Mouse (Mus musculus) v-Abl transformed pro-B cells (cell line): ENCODE results near the gene Xylb.

Experiments
- in situ Hi-C, 2 experiments: fragments of 400-800 bp; cut with MboI; formaldehyde crosslinking; loops; one replicate each; pipeline ENCODE4 v1.15.1; 2025; ENCODE audit not compliant: unreplicated experiment in 2 of 2

Gene Xylb

GRCm38 (mm10) chr9:119357331-119358057 lies at the start of gene Xylb:
Gene Xylb, plus strand, starts transcription at chr9:119357381.
- in situ Hi-C loops = loop anchor here (5.0 to 10.0 kb wide), 5 partner anchors 45 to 537 kb away; partner anchors contain the start of genes Acvr2b (in 1 of the 2), Dlec1 (in 1 of the 2) and Wdr48 (in 1 of the 2)

- in situ Hi-C loops = no loop called here
Observed at GRCm38 (mm10) chr9:119309067-119309466, 48.1 kb upstream of the Xylb start.

GRCm38 (mm10) chr9:119313096-119313495 lies 44.1 kb upstream of the Xylb start:
- in situ Hi-C loops = no loop called here

GRCm38 (mm10) chr9:119318891-119319290 lies 38.3 kb upstream of the Xylb start:
- in situ Hi-C loops = no loop called here

GRCm38 (mm10) chr9:119320446-119320845 lies 36.7 kb upstream of the Xylb start:
- in situ Hi-C loops = no loop called here

- in situ Hi-C loops = no loop called here
Observed at GRCm38 (mm10) chr9:119320946-119321345, 36.2 kb upstream of the Xylb start.

GRCm38 (mm10) chr9:119321392-119322229 lies 35.6 kb upstream of the Xylb start:
- in situ Hi-C loops = no loop called here

- in situ Hi-C loops = no loop called here
Observed at GRCm38 (mm10) chr9:119322289-119323259, 34.6 kb upstream of the Xylb start, which contains the start of gene Oxsr1. Gene Oxsr1, minus strand, starts transcription at chr9:119322427.

- in situ Hi-C loops = no loop called here
Observed at GRCm38 (mm10) chr9:119323260-119323645, 33.9 kb upstream of the Xylb start.

GRCm38 (mm10) chr9:119324130-119324529 lies 33.1 kb upstream of the Xylb start:
- in situ Hi-C loops = no loop called here

- in situ Hi-C loops = loop anchor here in 1 of 2 experiments (25.0 kb wide), 1 partner anchor 616 kb away; no protein-coding TSS in a partner anchor
Observed at GRCm38 (mm10) chr9:119328488-119328887, 28.7 kb upstream of the Xylb start.

- in situ Hi-C loops = loop anchor here in 1 of 2 experiments (25.0 kb wide), 1 partner anchor 618 kb away; no protein-coding TSS in a partner anchor
Observed at GRCm38 (mm10) chr9:119330186-119330963, 26.8 kb upstream of the Xylb start.

GRCm38 (mm10) chr9:119334324-119334723 lies 22.9 kb upstream of the Xylb start:
- in situ Hi-C loops = loop anchor here in 1 of 2 experiments (25.0 kb wide), 1 partner anchor 622 kb away; no protein-coding TSS in a partner anchor

GRCm38 (mm10) chr9:119334834-119335233 lies 22.3 kb upstream of the Xylb start:
- in situ Hi-C loops = loop anchor here in 1 of 2 experiments (25.0 kb wide), 1 partner anchor 623 kb away; no protein-coding TSS in a partner anchor

- in situ Hi-C loops = loop anchor here in 1 of 2 experiments (25.0 kb wide), 1 partner anchor 623 kb away; no protein-coding TSS in a partner anchor
Observed at GRCm38 (mm10) chr9:119335571-119335970, 21.6 kb upstream of the Xylb start.

- in situ Hi-C loops = loop anchor here in 1 of 2 experiments (25.0 kb wide), 1 partner anchor 626 kb away; no protein-coding TSS in a partner anchor
Observed at GRCm38 (mm10) chr9:119337842-119338241, 19.3 kb upstream of the Xylb start.

- in situ Hi-C loops = loop anchor here in 1 of 2 experiments (25.0 kb wide), 1 partner anchor 626 kb away; no protein-coding TSS in a partner anchor
Observed at GRCm38 (mm10) chr9:119338350-119338749, 18.8 kb upstream of the Xylb start.

GRCm38 (mm10) chr9:119339106-119339505 lies 18.1 kb upstream of the Xylb start:
- in situ Hi-C loops = loop anchor here in 1 of 2 experiments (25.0 kb wide), 1 partner anchor 627 kb away; no protein-coding TSS in a partner anchor
